Mouse (Mus musculus) G1E (cell line): ENCODE data around the gene Lmcd1.

Source experiments
- CTCF ChIP-seq: IDR thresholded peaks from 2 replicates; pipeline ENCODE4 v1.5.1; 2012; ENCODE audit warnings: low read depth, low read length, inconsistent platforms, mixed read lengths
- TAL1 ChIP-seq: conservative IDR thresholded peaks from 2 replicates; pipeline ENCODE4 v1.6.1; 2012; ENCODE audit warnings: low read depth, low read length, inconsistent platforms, mixed read lengths

- no peak for TF ChIP-seq TAL1
- TF ChIP-seq CTCF, result no peak
These were observed 7.4 kb downstream of the Lmcd1 start for GRCm38 (mm10) chr6:112280945-112281344.
